Mouse (Mus musculus): ENCODE measurements around the gene Aldh3a2. TPM values are rescaled to one million over a fixed set of nuclear protein-coding genes. Genes with fewer than 3 reads are reported as not detected.
A peak's percentile ranks its signal among the peaks of the same experiment; 100 is the strongest.

Gene Aldh3a2
- polyA plus RNA-seq, 1 experiment, result 15.8 TPM

DNA sequence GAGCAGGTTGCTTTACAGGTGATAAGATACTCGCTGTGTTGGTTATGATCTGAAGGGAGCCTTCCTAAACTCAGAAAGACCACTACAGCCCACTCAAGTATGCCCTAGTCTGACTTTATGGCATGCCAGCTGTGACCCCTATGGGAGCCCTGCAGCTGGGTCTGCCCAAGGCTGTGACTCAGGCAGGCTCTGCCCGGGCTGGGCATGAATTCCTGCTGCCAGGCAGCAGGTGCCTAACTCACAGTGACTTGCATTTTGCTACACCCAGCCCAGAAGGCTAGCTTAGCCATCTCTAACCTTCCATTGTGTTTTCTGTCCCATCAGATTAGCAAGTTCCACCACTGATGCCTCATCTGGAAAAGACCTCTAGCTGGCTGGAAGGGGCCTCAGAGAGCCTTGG is 64.5 kb downstream of the Aldh3a2 start:
- H3K79me3 ChIP-seq (ENCODE audit: low read depth), result no peaks in the 10 kb centered on the region
- no peaks in the 10 kb centered on the region for H3K79me2 ChIP-seq (ENCODE audit: control insufficient read depth, insufficient read depth)
- no peaks in the 10 kb centered on the region for H3K27me3 ChIP-seq (ENCODE audit: control insufficient read depth, insufficient read depth, insufficient read length)
- H3K36me3 ChIP-seq (ENCODE audit: control insufficient read depth, insufficient read depth), result no peaks in the 10 kb centered on the region
- no peak for TF ChIP-seq FOSL1 (IDR thresholded peaks at IDR 0.05; ENCODE audit: insufficient read depth, low read length, poor library complexity, severe bottlenecking)
- peak; percentile 22 for TF ChIP-seq MYOD1 (IDR thresholded peaks at IDR 0.05; ENCODE audit: control insufficient read depth, insufficient read length, low read depth)
- H3ac ChIP-seq (ENCODE audit: control insufficient read depth, insufficient read length, low read depth), result no peak overlapping the region
- no peak overlapping the region for H3K4me3 ChIP-seq (ENCODE audit: insufficient read depth, poor library complexity, severe bottlenecking)

DNA sequence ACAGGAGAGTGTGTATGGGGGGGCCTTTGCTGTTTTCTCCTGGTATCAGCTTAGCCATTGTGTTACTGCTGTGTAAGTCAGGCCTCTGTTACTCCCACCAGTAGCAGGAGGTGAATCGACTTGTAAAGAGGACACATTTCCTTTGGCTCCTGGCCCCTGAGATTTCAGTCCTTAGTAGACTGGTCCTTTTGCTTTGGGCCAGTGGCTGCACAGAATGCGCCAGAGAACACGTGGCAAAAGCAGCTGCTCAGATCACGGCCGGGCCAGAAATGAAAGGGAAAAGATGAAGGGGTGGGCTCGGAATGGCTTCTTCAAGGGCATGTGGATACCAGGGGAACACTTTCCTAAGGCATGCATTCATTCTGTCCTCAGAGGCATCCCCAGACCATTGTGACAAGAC is 65.1 kb downstream of the Aldh3a2 start:
- Histone ChIP-seq H3K4me3 (ENCODE audit: insufficient read depth, poor library complexity, severe bottlenecking) (no peak overlapping the region), H3K27me3 (ENCODE audit: control insufficient read depth, insufficient read depth, insufficient read length) (no peaks in the 10 kb centered on the region), H3ac (ENCODE audit: control insufficient read depth, insufficient read length, low read depth) (no peak overlapping the region), H3K79me3 (ENCODE audit: low read depth) (no peaks in the 10 kb centered on the region), H3K79me2 (ENCODE audit: control insufficient read depth, insufficient read depth) (no peaks in the 10 kb centered on the region), H3K36me3 (ENCODE audit: control insufficient read depth, insufficient read depth) (no peaks in the 10 kb centered on the region)
- TF ChIP-seq CTCF (IDR thresholded peaks at IDR 0.05; ENCODE audit: control insufficient read depth, insufficient read depth, insufficient read length) (no peak), USF1 (IDR thresholded peaks at IDR 0.05; ENCODE audit: low read depth) (no peak), MYOD1 (IDR thresholded peaks at IDR 0.05; ENCODE audit: control insufficient read depth, insufficient read length, low read depth) (no peak), MAX (IDR thresholded peaks at IDR 0.05) (no peak), CEBPB (IDR thresholded peaks at IDR 0.05; ENCODE audit: low read depth) (no peak), FOSL1 (IDR thresholded peaks at IDR 0.05; ENCODE audit: insufficient read depth, low read length, poor library complexity, severe bottlenecking) (no peak), MYOG (IDR thresholded peaks at IDR 0.05; ENCODE audit: control insufficient read depth, extremely low read depth, insufficient read length) (no peak)

DNA sequence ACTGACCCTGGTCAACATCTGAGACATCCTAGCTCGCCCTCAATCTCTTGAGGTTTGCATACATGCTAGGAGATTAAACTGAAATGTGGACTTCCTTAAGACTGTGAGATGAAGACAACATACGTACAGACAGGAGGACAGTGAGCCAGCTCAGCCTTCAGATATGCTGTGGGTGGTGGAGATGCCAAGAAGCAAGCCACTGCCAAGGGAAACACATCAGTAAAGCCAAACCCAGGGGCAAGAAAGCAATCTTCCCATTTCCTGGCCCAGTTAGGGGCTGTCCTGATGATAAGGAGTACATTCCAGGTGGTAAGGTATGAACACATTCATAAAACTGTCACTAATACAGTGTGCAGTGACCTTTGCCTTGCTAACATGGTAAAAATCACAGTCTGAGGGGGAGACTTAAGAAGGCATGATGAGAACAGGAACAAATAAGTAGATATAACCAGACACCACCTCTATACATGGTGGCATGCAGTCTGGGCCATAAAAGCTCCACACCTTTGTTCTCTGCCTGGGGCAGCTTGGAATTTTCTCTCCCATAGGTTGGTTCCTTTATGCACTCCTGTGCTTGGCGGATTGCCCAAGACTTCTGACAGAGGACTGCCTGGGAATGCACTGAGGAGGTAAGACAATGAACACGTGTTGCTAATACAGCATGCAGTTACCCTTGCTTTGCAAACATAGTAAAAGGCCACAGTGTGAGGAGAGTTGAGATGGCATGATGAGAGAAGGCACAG is 67.5 kb downstream of the Aldh3a2 start:
- TF ChIP-seq USF1 (IDR thresholded peaks at IDR 0.05; ENCODE audit: low read depth) (no peak), CTCF (IDR thresholded peaks at IDR 0.05; ENCODE audit: control insufficient read depth, insufficient read depth, insufficient read length) (no peak), CEBPB (IDR thresholded peaks at IDR 0.05; ENCODE audit: low read depth) (no peak), MYOD1 (IDR thresholded peaks at IDR 0.05; ENCODE audit: control insufficient read depth, insufficient read length, low read depth) (no peak)
- Histone ChIP-seq H3K79me3 (ENCODE audit: low read depth) (no peaks in the 10 kb centered on the region), H3K79me2 (ENCODE audit: control insufficient read depth, insufficient read depth) (no peaks in the 10 kb centered on the region)

DNA sequence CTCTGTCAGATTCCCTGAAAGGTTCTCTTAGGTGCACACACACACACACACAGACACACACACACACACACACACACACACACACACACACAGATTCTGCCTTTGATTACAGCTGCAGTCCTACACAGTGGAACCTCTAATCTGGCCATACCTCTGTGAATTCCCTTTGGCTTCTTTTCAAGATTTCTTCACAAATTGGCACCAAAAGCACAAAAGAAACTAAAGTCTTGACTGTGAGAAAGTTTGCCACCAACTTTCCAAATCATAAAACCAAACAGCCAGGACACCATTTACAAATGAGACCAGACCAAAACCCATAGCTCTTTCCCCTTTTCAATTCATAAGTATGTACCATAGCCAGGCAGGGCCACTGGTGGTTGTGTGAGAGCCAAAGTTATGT is 69.3 kb downstream of the Aldh3a2 start:
- Histone ChIP-seq H3ac (ENCODE audit: control insufficient read depth, insufficient read length, low read depth) (no peak overlapping the region), H3K27me3 (ENCODE audit: control insufficient read depth, insufficient read depth, insufficient read length) (peaks cover 4% of the 10 kb centered on the region), H3K79me3 (ENCODE audit: low read depth) (no peaks in the 10 kb centered on the region), H3K79me2 (ENCODE audit: control insufficient read depth, insufficient read depth) (no peaks in the 10 kb centered on the region), H3K4me3 (ENCODE audit: insufficient read depth, poor library complexity, severe bottlenecking) (no peak overlapping the region), H3K36me3 (ENCODE audit: control insufficient read depth, insufficient read depth) (no peaks in the 10 kb centered on the region)
- no peak for TF ChIP-seq CEBPB (IDR thresholded peaks at IDR 0.05; ENCODE audit: low read depth)

More for the DNA sequence above, 67.5 kb downstream of the Aldh3a2 start:
- H3ac ChIP-seq (ENCODE audit: control insufficient read depth, insufficient read length, low read depth), result no peak overlapping the region
- no peaks in the 10 kb centered on the region for H3K27me3 ChIP-seq (ENCODE audit: control insufficient read depth, insufficient read depth, insufficient read length)
- no peaks in the 10 kb centered on the region for H3K36me3 ChIP-seq (ENCODE audit: control insufficient read depth, insufficient read depth)
- H3K4me3 ChIP-seq (ENCODE audit: insufficient read depth, poor library complexity, severe bottlenecking), result no peak overlapping the region

DNA sequence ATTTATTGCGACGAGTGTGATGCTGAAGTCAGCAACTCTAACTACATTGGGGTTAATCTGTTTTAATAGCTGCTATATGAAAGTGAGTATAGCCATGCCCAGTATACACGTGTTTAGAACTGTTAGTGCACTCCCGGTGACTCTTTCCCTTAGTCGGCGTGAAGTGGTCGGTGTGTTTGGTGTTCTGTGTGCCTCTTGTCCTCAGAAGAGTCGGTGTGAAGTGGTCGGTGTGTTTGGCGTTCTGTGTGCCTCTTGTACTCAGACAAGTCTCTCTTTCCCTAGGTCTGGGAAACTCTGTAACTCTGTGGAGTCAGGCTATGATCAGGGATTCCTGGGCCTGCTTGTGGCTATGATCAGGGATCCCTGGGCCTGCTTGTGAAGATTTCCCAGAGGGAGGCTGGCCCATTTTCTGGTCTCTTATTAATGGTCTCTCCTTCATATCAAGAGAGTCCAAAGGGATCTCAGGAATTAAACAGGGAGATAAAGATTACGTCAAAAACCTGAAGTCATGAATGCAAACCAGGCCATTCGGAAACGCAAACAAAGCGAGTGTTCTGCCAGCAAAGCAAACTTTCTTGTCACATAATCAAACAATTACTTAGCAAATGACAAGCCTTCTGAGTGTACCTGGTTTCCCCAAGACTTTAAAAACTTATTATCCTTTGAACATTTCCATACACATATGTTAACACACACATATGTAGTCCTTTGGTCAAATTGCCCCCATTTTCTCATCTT is 70.5 kb downstream of the Aldh3a2 start:
- no peaks in the 10 kb centered on the region for H3K79me2 ChIP-seq (ENCODE audit: control insufficient read depth, insufficient read depth)
- no peak for TF ChIP-seq MYOD1 (IDR thresholded peaks at IDR 0.05; ENCODE audit: control insufficient read depth, insufficient read length, low read depth)
- TF ChIP-seq MYOG (IDR thresholded peaks at IDR 0.05; ENCODE audit: control insufficient read depth, extremely low read depth, insufficient read length), result no peak
- TF ChIP-seq CEBPB (IDR thresholded peaks at IDR 0.05; ENCODE audit: low read depth), result no peak
- no peak for TF ChIP-seq CTCF (IDR thresholded peaks at IDR 0.05; ENCODE audit: control insufficient read depth, insufficient read depth, insufficient read length)
- TF ChIP-seq FOSL1 (IDR thresholded peaks at IDR 0.05; ENCODE audit: insufficient read depth, low read length, poor library complexity, severe bottlenecking), result no peak
- no peak for TF ChIP-seq MAX (IDR thresholded peaks at IDR 0.05)
- TF ChIP-seq USF1 (IDR thresholded peaks at IDR 0.05; ENCODE audit: low read depth), result no peak
- no peaks in the 10 kb centered on the region for H3K36me3 ChIP-seq (ENCODE audit: control insufficient read depth, insufficient read depth)
- H3K79me3 ChIP-seq (ENCODE audit: low read depth), result no peaks in the 10 kb centered on the region
- H3K27me3 ChIP-seq (ENCODE audit: control insufficient read depth, insufficient read depth, insufficient read length), result peaks cover 4% of the 10 kb centered on the region
- H3K4me3 ChIP-seq (ENCODE audit: insufficient read depth, poor library complexity, severe bottlenecking), result no peak overlapping the region
- no peak overlapping the region for H3ac ChIP-seq (ENCODE audit: control insufficient read depth, insufficient read length, low read depth)

DNA sequence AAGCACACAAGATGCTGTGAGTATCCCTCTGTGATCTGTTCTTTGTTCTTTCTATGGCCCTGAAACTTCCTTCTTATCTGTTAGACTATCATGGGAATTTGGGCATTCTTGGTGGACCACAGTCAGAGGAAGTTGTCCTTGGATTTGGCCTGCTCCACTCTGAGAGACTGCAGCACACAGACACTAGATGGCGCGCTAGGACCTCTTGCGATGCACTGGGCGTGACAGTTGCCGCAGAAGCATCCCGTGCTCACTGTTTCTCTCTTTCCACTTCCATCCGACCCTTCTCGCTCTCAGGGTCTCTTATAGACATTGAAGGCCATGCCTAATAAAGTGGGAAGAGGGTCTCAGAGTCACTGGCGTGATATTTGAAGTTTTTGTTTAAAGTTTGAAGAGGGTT is 73.9 kb downstream of the Aldh3a2 start:
- no peak overlapping the region for H3K4me3 ChIP-seq (ENCODE audit: insufficient read depth, poor library complexity, severe bottlenecking)
- TF ChIP-seq MYOG (IDR thresholded peaks at IDR 0.05; ENCODE audit: control insufficient read depth, extremely low read depth, insufficient read length) (no peak), CTCF (IDR thresholded peaks at IDR 0.05; ENCODE audit: control insufficient read depth, insufficient read depth, insufficient read length) (peak; percentile 97)
- no peaks in the 10 kb centered on the region for H3K79me3 ChIP-seq (ENCODE audit: low read depth)
- no peaks in the 10 kb centered on the region for H3K36me3 ChIP-seq (ENCODE audit: control insufficient read depth, insufficient read depth)
- no peaks in the 10 kb centered on the region for H3K79me2 ChIP-seq (ENCODE audit: control insufficient read depth, insufficient read depth)
- H3K27me3 ChIP-seq (ENCODE audit: control insufficient read depth, insufficient read depth, insufficient read length), result peaks cover 4% of the 10 kb centered on the region
- no peak overlapping the region for H3ac ChIP-seq (ENCODE audit: control insufficient read depth, insufficient read length, low read depth)

All from C2C12 (cell line).